Mouse (Mus musculus): ENCODE measurements at regions not wholly inside any gene's neighbourhood (a gene's known extent, or its start where the extent isn't known, plus 50 kb on each side); places are given as distances from the start of the nearest gene placed in this dataset.

DNA sequence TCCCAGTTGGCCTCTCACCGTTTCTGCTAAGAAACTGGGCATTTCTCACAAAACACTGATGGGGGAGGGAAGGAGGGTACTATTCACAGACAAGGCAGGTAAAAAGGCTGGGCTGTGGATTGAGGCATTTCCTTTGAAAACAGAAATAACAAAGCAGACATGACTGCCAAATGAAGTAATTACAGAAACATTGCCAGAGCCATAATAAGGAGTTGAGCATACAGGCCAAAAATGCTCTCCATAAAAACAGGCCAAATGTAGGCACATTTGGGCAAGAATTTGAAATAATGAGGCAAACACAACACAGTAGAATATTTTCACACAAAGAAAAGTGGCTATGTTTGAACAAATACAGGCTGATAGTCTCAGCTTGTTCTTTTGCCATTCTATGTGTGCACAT, 491.9 kb upstream of the Cdh4 start:
- Histone ChIP-seq H3K9me3 (ENCODE audit: low read length) (no peaks in the 10 kb centered on the region), H3K27ac (ENCODE audit: low read length) (no peak overlapping the region), H3K9ac (replicated peaks; ENCODE audit: low read depth) (no peak overlapping the region), H3K4me1 (ENCODE audit: insufficient read depth, low read depth, low read length) (no peaks in the 10 kb centered on the region), H3K4me3 (ENCODE audit: low read depth, low read length) (no peak overlapping the region), H3K4me2 (replicated peaks; ENCODE audit: low read depth, low read length) (no peak overlapping the region), H3K36me3 (ENCODE audit: insufficient read depth, low read length) (no peaks in the 10 kb centered on the region), H3K27me3 (replicated peaks; ENCODE audit: insufficient read depth, low read length) (no peaks in the 10 kb centered on the region)
- DNase-seq (ENCODE audit: low spot score) (no peak), ATAC-seq (no peak)
- TF ChIP-seq CTCF (IDR thresholded peaks at IDR 0.05) = no peak
- no peak for TF ChIP-seq EP300 (IDR thresholded peaks at IDR 0.05)
- 40% methylated on average over 1 of the region's 1 CpGs for whole genome bisulfite sequencing

DNA sequence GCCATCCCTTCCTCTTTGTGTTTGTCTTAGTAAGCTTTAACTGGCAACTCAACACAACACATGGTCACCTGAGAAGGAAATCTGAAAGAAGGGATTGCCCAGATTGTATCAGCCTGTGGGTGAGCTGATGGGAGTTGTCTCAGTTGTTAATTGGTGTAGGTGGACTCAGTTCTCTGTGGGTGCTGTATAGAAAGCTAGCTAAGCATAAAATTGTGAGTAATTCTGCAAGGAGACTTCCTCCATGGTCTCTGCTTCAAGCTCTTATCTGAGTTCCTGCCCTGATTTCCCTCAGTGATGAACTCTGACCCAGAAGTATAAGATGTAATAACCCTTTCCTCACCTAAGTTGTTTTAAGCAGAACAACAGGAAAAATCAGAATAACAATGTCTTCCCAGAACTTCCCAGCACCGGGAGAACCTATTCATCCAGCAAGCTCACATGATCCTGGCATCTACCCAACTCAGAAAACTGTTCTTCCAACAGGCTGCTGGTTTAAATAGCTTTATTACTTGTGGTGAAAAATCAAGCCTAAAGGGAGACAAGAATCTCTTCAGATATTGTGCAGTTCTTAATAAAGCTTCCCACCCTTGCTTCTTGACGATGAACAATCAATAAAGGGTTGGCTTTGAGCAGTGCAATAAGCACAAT, 487.7 kb upstream of the Cdh4 start:
- H3K27me3 ChIP-seq (replicated peaks; ENCODE audit: insufficient read depth, low read length) = no peaks in the 10 kb centered on the region
- H3K36me3 ChIP-seq (ENCODE audit: insufficient read depth, low read length) = no peaks in the 10 kb centered on the region
- H3K27ac ChIP-seq (ENCODE audit: low read length) = no peak overlapping the region
- H3K4me3 ChIP-seq (ENCODE audit: low read depth, low read length) = no peak overlapping the region
- ATAC-seq (no peak), DNase-seq (ENCODE audit: low spot score) (no peak)
- TF ChIP-seq EP300 (IDR thresholded peaks at IDR 0.05) = no peak
- no peak for TF ChIP-seq CTCF (IDR thresholded peaks at IDR 0.05)
- no peak overlapping the region for H3K9ac ChIP-seq (replicated peaks; ENCODE audit: low read depth)
- no peaks in the 10 kb centered on the region for H3K9me3 ChIP-seq (ENCODE audit: low read length)
- no peak overlapping the region for H3K4me2 ChIP-seq (replicated peaks; ENCODE audit: low read depth, low read length)
- no peaks in the 10 kb centered on the region for H3K4me1 ChIP-seq (ENCODE audit: insufficient read depth, low read depth, low read length)
- 57% methylated on average over 2 of the region's 2 CpGs for WGBS

DNA sequence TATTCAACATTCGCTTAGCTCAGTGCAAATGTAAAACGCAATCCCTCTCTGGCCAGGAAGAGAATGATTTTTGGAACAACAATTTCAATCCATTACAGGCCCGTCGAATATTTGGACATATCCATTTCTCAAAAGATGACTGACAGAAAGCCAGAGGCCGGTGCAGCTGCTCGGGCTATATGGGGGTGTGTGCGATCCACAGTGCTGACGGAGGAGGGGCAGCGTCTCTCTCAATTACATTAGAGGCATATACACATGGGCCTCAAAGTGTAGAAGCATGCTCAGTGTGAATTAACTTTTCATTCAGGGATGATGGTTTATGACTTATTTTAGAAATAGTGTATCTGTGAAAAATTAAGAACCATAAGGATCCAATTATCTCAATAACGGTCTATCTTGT, 483.4 kb upstream of the Cdh4 start:
- TF ChIP-seq CTCF (IDR thresholded peaks at IDR 0.05) = no peak
- no peak for TF ChIP-seq EP300 (IDR thresholded peaks at IDR 0.05)
- 76% methylated on average over 10 of the region's 10 CpGs for WGBS
- Histone ChIP-seq H3K4me3 (ENCODE audit: low read depth, low read length) (no peak overlapping the region), H3K4me1 (ENCODE audit: insufficient read depth, low read depth, low read length) (no peaks in the 10 kb centered on the region), H3K36me3 (ENCODE audit: insufficient read depth, low read length) (no peaks in the 10 kb centered on the region), H3K9ac (replicated peaks; ENCODE audit: low read depth) (no peak overlapping the region), H3K27ac (ENCODE audit: low read length) (no peak overlapping the region), H3K4me2 (replicated peaks; ENCODE audit: low read depth, low read length) (no peak overlapping the region), H3K27me3 (replicated peaks; ENCODE audit: insufficient read depth, low read length) (no peaks in the 10 kb centered on the region), H3K9me3 (ENCODE audit: low read length) (no peaks in the 10 kb centered on the region)
- no peak for ATAC-seq
- no peak for DNase-seq (ENCODE audit: low spot score)

DNA sequence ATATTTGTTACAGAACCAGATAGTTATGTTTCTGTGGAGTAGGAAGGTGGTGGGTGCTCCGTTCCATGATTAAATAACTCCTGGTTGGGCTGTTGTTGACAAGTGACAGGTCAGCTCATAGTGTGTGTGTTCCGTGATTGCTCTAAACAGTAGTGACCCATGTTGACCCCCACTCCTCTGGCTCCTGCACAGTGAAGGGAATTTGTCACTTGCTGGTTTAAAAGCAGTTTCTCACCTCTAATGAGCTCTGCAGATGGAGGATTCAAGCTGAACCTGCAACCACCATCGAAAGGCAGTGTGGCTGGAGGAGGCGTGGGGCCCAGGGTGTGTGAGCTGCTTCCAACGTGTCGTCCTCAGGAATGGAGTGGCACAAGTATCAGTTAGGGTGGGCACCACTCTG, 482.6 kb upstream of the Cdh4 start:
- H3K4me2 ChIP-seq (replicated peaks; ENCODE audit: low read depth, low read length) = no peak overlapping the region
- ATAC-seq = no peak
- no peaks in the 10 kb centered on the region for H3K36me3 ChIP-seq (ENCODE audit: insufficient read depth, low read length)
- no peaks in the 10 kb centered on the region for H3K9me3 ChIP-seq (ENCODE audit: low read length)
- H3K9ac ChIP-seq (replicated peaks; ENCODE audit: low read depth) = no peak overlapping the region
- DNase-seq (ENCODE audit: low spot score) = no peak
- H3K4me1 ChIP-seq (ENCODE audit: insufficient read depth, low read depth, low read length) = no peaks in the 10 kb centered on the region
- no peaks in the 10 kb centered on the region for H3K27me3 ChIP-seq (replicated peaks; ENCODE audit: insufficient read depth, low read length)
- TF ChIP-seq CTCF (IDR thresholded peaks at IDR 0.05) = no peak
- no peak for TF ChIP-seq EP300 (IDR thresholded peaks at IDR 0.05)
- WGBS = 34% methylated on average over 6 of the region's 6 CpGs
- no peak overlapping the region for H3K4me3 ChIP-seq (ENCODE audit: low read depth, low read length)
- no peak overlapping the region for H3K27ac ChIP-seq (ENCODE audit: low read length)

DNA sequence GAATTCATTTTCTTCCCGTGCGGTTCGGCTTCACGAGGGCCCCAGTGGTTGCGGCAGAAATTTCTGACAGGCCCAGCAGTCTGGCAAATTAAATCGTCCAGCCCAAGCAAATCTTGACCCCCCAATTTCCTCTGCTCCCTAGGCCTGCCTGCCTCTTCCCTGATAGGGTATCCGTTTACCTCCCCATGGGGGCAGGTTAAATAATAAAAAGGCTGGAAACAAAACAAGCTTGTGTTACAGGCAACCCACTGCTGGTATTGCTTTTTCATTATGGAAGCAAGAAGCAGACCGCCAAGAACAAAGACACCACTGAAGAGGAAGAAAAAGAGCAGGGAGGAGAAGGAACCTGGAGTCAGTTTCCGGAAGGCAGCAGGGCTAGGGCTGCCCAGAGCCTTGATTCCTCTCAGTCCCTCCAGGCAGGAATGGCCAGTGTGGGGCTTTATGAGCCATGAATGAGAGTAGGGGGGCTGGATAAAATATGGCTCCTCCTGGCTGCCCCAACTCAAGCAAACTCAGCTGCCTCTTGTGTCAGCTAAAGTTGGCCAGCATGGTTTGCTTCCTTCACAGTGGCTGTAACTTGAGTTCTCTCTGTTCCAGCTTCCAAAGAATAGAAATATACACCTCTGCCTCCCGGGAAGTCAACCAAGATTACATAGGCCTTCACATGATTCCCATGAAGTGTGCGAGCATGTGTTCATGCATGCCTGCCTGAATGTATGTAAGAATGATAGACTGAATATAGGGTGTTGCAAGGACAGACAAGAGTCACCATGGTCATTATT, 474.5 kb upstream of the Cdh4 start:
- no peak overlapping the region for H3K4me2 ChIP-seq (replicated peaks; ENCODE audit: low read depth, low read length)
- H3K27ac ChIP-seq (ENCODE audit: low read length) = no peak overlapping the region
- H3K9me3 ChIP-seq (ENCODE audit: low read length) = no peaks in the 10 kb centered on the region
- WGBS = 82% methylated on average over 11 of the region's 11 CpGs
- TF ChIP-seq EP300 (IDR thresholded peaks at IDR 0.05) (no peak), CTCF (IDR thresholded peaks at IDR 0.05) (no peak)
- DNase-seq (ENCODE audit: low spot score) (no peak), ATAC-seq (no peak)
- H3K4me3 ChIP-seq (ENCODE audit: low read depth, low read length) = no peak overlapping the region
- H3K9ac ChIP-seq (replicated peaks; ENCODE audit: low read depth) = no peak overlapping the region
- no peaks in the 10 kb centered on the region for H3K4me1 ChIP-seq (ENCODE audit: insufficient read depth, low read depth, low read length)
- H3K36me3 ChIP-seq (ENCODE audit: insufficient read depth, low read length) = no peaks in the 10 kb centered on the region
- no peaks in the 10 kb centered on the region for H3K27me3 ChIP-seq (replicated peaks; ENCODE audit: insufficient read depth, low read length)

DNA sequence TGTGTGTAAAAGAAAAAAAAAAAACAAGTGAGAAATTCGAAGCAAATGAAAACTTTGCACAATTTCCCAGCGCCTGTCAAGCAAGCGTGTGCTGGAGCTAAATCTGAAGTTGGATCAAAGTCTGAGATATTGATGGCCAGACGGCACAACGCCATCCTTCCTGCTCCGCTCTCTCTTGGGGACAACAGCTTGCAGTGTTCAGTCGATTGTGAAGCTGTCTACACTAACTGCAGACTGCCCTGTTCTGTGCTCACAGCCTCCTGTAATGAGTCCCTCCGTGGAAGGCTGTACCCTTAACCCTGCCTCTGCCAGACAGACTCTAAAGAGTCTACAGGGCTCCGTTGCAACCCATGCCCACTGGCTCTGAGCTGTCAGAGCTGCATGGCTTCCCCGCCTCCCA, 472.5 kb upstream of the Cdh4 start:
- H3K4me3 ChIP-seq (ENCODE audit: low read depth, low read length) = no peak overlapping the region
- H3K4me2 ChIP-seq (replicated peaks; ENCODE audit: low read depth, low read length) = no peak overlapping the region
- H3K36me3 ChIP-seq (ENCODE audit: insufficient read depth, low read length) = no peaks in the 10 kb centered on the region
- no peaks in the 10 kb centered on the region for H3K4me1 ChIP-seq (ENCODE audit: insufficient read depth, low read depth, low read length)
- no peaks in the 10 kb centered on the region for H3K27me3 ChIP-seq (replicated peaks; ENCODE audit: insufficient read depth, low read length)
- TF ChIP-seq CTCF (IDR thresholded peaks at IDR 0.05) = no peak
- no peak for TF ChIP-seq EP300 (IDR thresholded peaks at IDR 0.05)
- H3K9me3 ChIP-seq (ENCODE audit: low read length) = no peaks in the 10 kb centered on the region
- 71% methylated on average over 10 of the region's 10 CpGs for WGBS
- no peak overlapping the region for H3K27ac ChIP-seq (ENCODE audit: low read length)
- DNase-seq (ENCODE audit: low spot score) = no peak
- no peak for ATAC-seq
- H3K9ac ChIP-seq (replicated peaks; ENCODE audit: low read depth) = no peak overlapping the region
